Mouse (Mus musculus) kidney, adult 2 months (tissue): ENCODE measurements at regions not wholly inside any gene's neighbourhood (a gene's known extent, or its start where the extent isn't known, plus 50 kb on each side); places are given as distances from the start of the nearest gene placed in this dataset.

Experiments
- DNase-seq: peaks from one replicate; pipeline ENCODE4 v3.0.0; 2021
- H3K27ac ChIP-seq: fragments of 200-500 bp; 2 replicates; pipeline ENCODE4 v1.5.1; 2012; ENCODE audit warnings: low read depth, low read length, control low read depth, inconsistent platforms; ENCODE audit not compliant: insufficient read depth
- H3K27me3 ChIP-seq: fragments of 200-500 bp; replicated peaks from 2 replicates; pipeline ENCODE4 v1.6.1; 2012; ENCODE audit warnings: mild to moderate bottlenecking, moderate library complexity, low read length, inconsistent platforms; ENCODE audit not compliant: control insufficient read depth, insufficient read depth
- H3K36me3 ChIP-seq: fragments of 200-500 bp; 2 replicates; pipeline ENCODE4 v1.6.1; 2012; ENCODE audit warnings: mild to moderate bottlenecking, moderate library complexity, low read length, inconsistent platforms; ENCODE audit not compliant: control insufficient read depth, insufficient read depth
- H3K4me1 ChIP-seq: fragments of 200-500 bp; 2 replicates; pipeline ENCODE4 v1.6.1; 2011; ENCODE audit warnings: low read length; ENCODE audit not compliant: control insufficient read depth, insufficient read depth
- H3K4me3 ChIP-seq: fragments of 200-500 bp; 2 replicates; pipeline ENCODE4 v1.5.1; 2011; ENCODE audit warnings: mild to moderate bottlenecking, low read depth, low read length, control low read depth; ENCODE audit not compliant: insufficient read depth
- CTCF ChIP-seq: fragments of 200-500 bp; conservative IDR thresholded peaks from 2 replicates; pipeline ENCODE4 v1.5.1; 2011; ENCODE audit warnings: low read depth, mild to moderate bottlenecking, control low read depth, low read length, moderate library complexity, mixed read lengths; ENCODE audit not compliant: insufficient read depth, insufficient read length
- POLR2A ChIP-seq: fragments of 200-500 bp; IDR thresholded peaks from one replicate; pipeline ENCODE4 v1.6.1; 2011; ENCODE audit warnings: low read depth, low read length, control low read depth
- WGBS: fragments of 180-500 bp; shearing (Covaris S2); methylation state at CpG from one replicate; pipeline ENCODE4 v1.1.7; 2018; 5-methylcytosine and 5-hydroxymethylcytosine counted together

- Histone ChIP-seq H3K27ac (peak overlapping the region; percentile 82), H3K27me3 (no peaks in the 10 kb centered on the region), H3K4me3 (no peak overlapping the region), H3K4me1 (no peaks in the 10 kb centered on the region), H3K36me3 (no peaks in the 10 kb centered on the region)
- TF ChIP-seq CTCF (no peak), POLR2A (no peak)
- DNase-seq: peak; percentile 73
- WGBS: 61% methylated on average over 13 of the region's 13 CpGs
Observed at GRCm38 (mm10) chr10:68842023-68842735, 118.7 kb downstream of the Tmem26 start.

GRCm38 (mm10) chr10:68844066-68844465, 120.6 kb downstream of the Tmem26 start:
- TF ChIP-seq CTCF (no peak), POLR2A (no peak)
- H3K27me3 ChIP-seq: no peaks in the 10 kb centered on the region
- no peak for DNase-seq
- H3K36me3 ChIP-seq: no peaks in the 10 kb centered on the region
- no peaks in the 10 kb centered on the region for H3K4me1 ChIP-seq
- 76% methylated on average over 4 of the region's 4 CpGs for WGBS
- no peak overlapping the region for H3K4me3 ChIP-seq
- no peak overlapping the region for H3K27ac ChIP-seq

GRCm38 (mm10) chr10:68844596-68844995, 121.2 kb downstream of the Tmem26 start:
- 93% methylated on average over 8 of the region's 8 CpGs for WGBS
- no peak overlapping the region for H3K27ac ChIP-seq
- TF ChIP-seq CTCF (no peak), POLR2A (no peak)
- DNase-seq: no peak
- H3K27me3 ChIP-seq: no peaks in the 10 kb centered on the region
- H3K4me3 ChIP-seq: no peak overlapping the region
- no peaks in the 10 kb centered on the region for H3K4me1 ChIP-seq
- H3K36me3 ChIP-seq: no peaks in the 10 kb centered on the region

- Histone ChIP-seq H3K36me3 (no peaks in the 10 kb centered on the region), H3K27ac (no peak overlapping the region), H3K4me1 (no peaks in the 10 kb centered on the region), H3K27me3 (no peaks in the 10 kb centered on the region), H3K4me3 (no peak overlapping the region)
- WGBS: 80% methylated on average over 3 of the region's 3 CpGs
- DNase-seq: no peak
- TF ChIP-seq POLR2A (no peak), CTCF (no peak)
Observed at GRCm38 (mm10) chr10:68851153-68851552, 127.7 kb downstream of the Tmem26 start.

- Histone ChIP-seq H3K27ac (no peak overlapping the region), H3K4me3 (no peak overlapping the region), H3K27me3 (no peaks in the 10 kb centered on the region), H3K4me1 (no peaks in the 10 kb centered on the region), H3K36me3 (no peaks in the 10 kb centered on the region)
- no peak for DNase-seq
- no peak for TF ChIP-seq CTCF
- no peak for TF ChIP-seq POLR2A
- WGBS: 53% methylated on average over 13 of the region's 13 CpGs
Observed at GRCm38 (mm10) chr10:68855934-68856891, 132.8 kb downstream of the Tmem26 start.

- Histone ChIP-seq H3K36me3 (no peaks in the 10 kb centered on the region), H3K27me3 (no peaks in the 10 kb centered on the region), H3K4me3 (no peak overlapping the region), H3K27ac (no peak overlapping the region), H3K4me1 (no peaks in the 10 kb centered on the region)
- DNase-seq: no peak
- 78% methylated on average over 8 of the region's 8 CpGs for WGBS
- TF ChIP-seq CTCF (no peak), POLR2A (no peak)
Observed at GRCm38 (mm10) chr10:68864606-68865378, 141.3 kb downstream of the Tmem26 start.
